Mouse (Mus musculus) cerebellum, postnatal 36 days (tissue): ENCODE measurements around the gene Fam209.

Experiments used
- DNase-seq, 2 experiments: peaks; one replicate each; pipeline ENCODE4 v3.0.0; 2021 to 2022; ENCODE audit warnings: mixed read lengths in 2 of 2

The Fam209 gene

DNA sequence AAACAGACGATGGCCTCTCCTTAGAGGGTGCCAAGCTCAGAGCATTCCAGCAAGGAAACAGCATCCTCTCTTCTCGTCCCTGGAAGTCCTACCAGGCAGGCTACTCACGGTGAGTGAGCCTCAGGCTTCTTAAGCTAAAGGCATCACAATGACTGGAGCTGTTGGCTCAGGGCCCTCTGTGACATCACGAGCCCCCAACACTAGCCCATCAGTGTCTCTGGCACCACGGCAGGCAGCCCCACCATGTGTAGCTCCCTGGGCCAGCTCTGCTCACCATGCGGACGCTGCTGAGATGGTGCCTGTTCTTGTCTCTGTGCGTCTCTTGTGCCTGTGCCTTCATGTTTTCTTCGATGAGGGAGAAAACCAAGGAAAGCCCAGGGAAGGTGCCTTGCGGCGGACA lies at the start of gene Fam209:
Fam209 (plus strand) TSS at position 203 of the 400 bp plus-strand sequence.
- DNase-seq = no peak

DNA sequence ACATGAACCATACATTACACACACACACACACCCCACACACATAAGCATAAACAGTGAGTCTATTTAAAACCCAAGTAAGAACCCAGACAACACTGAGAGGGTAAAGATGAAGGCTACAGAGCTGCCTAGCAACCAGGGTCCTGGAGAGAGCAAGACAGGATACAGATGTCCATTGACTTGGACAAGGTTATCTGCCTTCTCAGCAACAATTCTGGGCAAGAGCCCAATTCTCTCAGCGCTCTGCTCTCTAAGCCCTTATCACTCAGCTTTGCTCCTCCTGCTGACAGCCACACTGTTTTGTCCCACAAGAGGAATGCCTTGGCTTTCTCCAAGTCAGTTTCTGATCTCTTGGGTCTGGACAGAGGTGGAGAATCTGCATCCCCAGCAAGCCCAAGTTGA lies 41.7 kb upstream of the Fam209 start:
- no peak for DNase-seq

DNA sequence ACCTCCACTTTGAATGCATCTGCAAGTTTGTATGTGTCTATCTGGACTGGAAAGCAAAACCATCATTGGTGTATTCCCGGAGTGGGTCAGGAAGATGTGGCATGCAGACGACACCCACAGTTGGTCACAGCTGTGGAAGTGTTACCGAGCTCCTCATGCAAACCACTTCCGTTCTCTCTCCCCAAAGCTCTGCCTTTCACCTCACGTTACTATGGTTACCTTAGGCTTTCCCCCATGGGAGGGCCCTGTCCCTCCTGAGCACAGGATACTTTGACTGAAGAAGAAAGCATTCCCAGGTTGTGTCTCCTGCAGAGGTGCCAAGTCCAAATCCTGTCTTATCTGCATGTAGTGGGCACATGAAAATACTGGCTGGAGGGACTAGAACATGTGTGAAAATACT lies 38.6 kb upstream of the Fam209 start:
- no peak for DNase-seq

DNA sequence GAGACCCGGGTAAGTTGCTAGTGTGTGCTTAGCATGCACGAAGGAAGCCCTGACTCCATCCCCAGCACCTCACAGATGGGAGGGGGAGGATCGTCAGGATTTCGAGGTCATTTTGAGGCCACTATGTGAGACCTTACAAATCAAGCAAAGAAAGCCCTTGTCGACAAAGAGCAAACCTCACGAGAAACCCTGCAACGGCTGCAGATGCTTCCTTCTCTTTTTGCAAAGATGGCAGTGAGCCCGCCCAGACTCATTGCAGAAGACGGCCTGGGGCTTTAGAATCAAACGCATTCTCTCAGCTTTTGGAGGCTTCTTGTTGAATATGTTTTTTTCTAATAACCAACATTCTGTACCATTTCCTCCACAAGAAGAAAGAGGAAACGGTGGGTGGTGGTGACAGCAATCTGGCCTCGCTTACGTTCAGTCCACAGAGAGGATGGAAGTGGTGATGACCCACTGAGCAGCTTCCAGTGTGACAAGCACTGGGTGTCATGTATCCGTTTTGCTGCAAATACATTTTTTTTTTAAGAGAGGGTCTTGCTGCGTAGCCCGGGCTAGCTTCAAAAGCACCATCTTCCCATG lies 34.9 kb upstream of the Fam209 start:
- no peak for DNase-seq

DNA sequence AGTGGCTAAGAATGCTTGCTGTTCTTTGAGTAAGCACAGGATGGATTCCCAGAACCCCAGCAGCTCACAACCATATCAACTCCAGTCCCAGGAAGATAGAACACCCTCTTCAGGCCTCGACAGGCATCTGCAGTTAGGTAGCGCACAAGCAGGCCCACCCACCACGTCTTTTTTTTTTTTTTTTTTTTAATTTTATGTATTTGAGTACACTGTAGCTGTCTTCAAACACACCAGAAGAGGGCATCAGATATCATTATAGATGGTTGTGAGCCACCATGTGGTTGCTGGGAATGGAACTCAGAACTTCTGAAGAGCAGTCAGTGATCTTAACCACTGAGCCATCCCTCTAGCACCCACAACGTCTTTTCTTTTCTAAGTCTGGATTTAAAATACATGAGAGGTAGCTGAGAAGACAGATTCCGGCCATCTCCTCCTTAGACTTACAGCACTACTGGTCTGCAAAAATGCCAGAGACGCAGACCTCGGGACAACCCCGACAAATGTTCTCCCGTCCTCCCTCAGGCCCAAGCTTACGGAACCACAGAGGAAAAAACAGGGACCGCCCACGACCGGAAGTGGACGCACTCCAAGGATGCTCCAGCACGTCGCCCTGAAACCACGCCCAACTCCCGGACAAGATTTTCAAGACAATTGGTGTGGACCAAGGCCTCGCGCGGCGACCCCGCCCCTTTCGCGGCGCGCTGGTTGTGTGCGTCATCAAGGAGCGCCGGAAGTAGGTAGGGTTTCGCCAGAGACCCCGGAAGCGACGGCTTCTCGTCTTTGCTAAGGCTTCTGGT lies 32.3 kb upstream of the Fam209 start, which contains the start of gene Rtf2:
Rtf2 (plus strand) TSS at position 714 of the 797 bp plus-strand sequence.
- peak; percentile 99 to 100 for DNase-seq

DNA sequence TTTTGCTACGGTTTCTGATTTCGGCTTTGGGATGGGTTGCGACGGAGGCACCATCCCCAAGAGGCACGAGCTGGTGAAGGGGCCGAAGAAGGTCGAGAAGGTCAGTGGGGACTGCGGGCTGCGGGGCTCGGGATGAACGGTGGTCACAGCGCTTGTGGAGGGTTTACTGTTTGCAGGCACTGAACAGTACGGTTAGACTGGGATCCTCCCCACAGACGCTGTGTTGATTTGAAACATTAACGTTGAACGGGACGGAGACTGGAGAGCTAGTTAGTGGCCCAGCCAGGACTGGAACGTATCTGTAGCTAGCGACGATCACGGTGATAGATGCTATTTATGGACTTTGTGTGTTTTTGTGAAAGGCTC lies 31.7 kb upstream of the Fam209 start:
- DNase-seq = no peak

DNA sequence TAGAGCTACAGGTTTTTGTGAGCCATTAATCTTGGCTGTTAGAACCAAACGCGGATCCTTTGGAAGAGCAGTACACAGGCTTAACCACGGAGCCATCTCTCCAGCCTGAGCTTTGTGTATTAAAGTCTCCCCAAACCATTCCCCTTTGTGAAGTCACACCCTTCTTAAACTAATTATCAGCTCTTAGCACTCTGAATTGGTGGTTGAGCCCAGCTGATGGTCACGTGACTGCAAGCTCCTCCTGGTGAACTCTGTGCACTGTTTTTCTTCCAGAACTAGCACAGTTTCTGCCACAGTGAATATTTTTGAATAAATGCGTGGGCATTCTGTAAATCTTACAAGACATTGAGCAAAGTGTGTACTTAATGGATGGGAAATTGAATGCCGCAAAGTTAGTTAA lies 31.1 kb upstream of the Fam209 start:
- DNase-seq = no peak

DNA sequence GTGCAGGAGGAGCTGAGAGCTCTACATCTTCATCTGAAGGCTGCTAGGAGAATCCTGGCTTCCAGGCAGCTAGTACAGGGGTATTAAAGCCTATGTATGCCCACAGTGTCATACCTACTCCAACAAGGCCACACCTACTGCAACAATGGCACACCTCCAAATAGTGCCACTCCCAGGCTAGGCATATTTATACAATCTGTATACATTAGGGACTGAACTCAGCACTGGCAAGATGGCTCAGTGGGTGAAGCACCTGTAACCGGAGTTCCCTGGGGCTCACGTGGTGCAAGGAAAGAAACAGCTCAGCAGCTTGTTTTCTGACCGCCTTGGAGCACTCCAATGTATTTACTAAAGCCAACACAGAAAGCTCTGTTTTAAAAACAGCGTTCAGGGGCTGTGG lies 26.7 kb upstream of the Fam209 start:
- DNase-seq = no peak

DNA sequence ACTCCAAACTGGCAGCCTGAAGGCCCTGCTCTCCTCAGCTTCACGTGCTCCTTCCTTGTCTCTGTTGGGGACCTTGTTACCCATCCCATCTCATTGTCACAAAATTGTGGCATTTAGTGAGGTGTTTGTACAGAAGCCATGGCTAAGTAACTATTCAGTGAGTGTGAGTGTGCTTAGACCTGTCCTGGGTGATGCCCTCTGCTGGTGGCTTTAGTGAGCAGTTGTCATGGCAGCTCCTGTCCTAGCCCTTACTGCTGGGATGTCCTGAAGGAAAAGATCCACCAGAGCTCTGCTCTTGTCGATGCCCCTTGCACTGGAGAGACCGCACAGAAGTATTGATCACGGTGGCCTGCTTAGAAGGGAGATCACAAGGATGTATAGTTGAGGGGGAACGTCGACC lies 25.0 kb upstream of the Fam209 start:
- DNase-seq = no peak

DNA sequence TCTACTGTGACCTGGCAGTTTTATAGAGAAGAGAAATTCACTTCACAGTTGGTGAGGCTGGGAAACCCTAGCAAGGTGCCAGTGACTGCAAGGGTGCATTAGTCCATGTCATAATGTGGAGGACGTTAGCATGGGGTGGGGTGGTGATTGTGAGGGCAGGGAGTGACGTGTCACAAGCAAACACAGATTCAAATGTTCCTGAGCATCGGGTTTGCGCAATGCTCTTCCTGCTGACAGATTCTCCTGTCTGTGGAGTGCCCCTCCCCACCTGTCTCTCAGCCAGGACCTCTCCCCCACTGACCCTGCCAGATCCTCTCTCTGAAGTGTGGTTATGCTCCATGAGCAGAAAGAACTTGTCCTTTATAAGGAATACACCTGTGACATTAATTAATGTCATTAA lies 24.0 kb upstream of the Fam209 start:
- no peak for DNase-seq

DNA sequence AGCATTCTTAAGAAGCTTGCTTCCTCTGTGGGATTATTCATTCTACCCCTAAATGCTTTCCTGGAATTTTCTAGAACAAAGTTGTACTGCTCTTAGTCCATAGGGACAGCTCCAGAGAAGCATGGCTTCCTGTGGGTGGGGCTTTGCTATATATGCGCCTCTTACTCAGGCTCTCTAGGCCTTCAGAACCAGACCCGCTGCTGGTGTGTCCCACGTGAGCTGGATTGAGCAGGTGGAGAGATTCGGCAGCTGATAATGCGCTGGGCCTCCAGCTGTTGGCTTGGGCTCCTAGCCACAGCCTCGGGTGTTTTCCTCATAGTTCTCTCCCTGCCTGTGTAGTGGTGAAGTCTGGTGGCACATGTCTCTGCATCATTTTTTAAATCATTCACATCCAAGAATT lies 21.7 kb upstream of the Fam209 start:
- no peak for DNase-seq

DNA sequence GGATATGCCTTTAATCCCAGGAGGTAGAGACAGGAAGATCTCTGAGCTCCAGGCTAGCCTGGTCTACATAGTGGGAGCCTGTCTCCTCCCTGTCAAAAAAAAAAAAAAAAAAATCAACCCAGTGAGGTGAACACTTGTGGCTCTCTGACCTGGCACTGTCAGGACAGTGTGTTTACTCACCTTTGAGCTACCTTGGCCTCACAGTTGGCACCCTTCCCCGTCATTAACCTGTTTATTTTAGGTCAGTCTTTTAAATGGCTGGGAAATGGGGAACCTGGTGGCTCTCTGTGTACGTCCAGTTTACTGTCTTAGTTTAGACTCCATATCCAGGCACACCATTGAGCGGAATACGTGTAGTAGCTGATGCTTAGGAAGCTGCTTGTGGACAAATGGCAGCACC lies 20.3 kb upstream of the Fam209 start:
- no peak for DNase-seq

DNA sequence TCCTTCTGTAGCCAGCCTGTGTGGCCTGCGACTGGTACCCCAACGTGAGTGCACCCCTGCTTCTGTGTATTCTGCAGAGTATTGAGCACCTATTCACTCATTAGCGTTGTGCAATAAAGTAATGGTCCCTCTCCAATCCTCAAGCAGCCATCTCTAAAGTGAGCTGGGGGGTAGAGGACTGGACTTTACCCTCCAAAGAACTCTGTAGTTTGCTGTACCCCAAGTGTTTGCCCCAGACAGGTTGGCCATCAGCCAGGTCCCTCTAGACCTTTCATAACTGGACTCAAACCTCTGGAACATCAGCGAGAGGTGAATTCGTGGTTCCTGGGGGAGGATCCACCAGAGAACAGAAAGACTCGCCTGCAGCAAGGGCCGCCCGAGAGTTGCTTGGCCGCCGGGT lies 19.9 kb upstream of the Fam209 start:
- DNase-seq = no peak

DNA sequence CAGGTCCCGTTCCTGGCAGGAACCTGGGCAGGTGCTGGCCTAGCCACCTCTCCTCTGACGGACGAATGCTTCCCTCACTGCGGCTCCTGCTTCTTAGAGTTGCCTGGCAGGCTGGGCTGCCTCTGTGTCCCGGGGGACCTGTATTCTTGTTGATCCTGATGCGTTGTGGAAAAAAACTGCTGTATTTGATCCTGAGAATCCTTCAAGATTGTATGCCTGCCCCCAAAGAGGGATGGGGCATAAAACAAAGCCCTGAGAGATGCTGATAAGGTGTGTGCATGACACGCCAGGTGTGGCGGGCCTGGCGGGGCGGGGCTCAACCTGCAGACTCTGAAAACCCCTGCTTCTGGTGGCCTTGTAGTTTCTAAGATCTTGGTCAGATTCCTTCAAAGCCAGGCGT lies 13.8 kb upstream of the Fam209 start, which contains the start of gene Gcnt7:
Gcnt7 (minus strand) TSS at position 101 of the 400 bp plus-strand sequence.
- no peak for DNase-seq

DNA sequence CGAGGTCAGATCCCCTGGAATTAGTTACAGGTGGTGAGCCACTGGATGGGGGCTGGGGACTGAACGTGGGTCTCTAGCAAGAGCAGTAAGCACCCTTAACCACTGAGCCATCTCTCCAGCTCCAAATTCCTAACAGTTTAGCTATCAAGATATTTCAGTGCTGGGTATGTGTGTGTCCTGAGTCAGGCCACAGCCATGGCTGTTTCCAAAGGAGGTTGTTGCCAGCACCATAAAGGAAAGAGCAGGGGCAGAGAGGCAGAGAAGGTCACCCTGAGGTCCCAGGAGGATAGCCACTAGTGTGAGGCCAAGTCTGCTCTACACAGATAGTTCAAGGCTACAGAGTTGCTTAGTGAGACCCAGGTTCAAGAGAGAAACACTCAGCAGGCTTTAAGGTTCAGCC lies 11.7 kb upstream of the Fam209 start:
- DNase-seq = no peak

DNA sequence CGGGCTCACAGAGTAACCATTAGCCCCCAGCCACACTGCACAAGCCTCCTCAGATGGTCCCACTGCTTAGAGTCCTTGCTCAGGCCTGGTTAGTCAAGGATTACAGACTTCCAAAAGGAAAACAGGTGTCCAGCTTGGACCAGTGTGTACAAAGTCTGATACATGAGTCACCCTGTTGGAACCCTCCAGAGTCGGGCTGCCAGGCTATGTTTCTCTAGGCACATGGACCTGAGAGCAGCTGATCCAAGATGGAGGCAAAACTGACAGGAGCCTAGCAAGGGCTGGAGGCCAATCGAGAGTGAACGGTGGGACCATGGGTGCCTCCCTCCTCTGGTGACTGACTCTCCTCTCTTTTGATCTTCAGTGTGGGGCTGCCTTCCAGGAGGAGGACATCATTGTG lies 9.5 kb upstream of the Fam209 start:
- no peak for DNase-seq

DNA sequence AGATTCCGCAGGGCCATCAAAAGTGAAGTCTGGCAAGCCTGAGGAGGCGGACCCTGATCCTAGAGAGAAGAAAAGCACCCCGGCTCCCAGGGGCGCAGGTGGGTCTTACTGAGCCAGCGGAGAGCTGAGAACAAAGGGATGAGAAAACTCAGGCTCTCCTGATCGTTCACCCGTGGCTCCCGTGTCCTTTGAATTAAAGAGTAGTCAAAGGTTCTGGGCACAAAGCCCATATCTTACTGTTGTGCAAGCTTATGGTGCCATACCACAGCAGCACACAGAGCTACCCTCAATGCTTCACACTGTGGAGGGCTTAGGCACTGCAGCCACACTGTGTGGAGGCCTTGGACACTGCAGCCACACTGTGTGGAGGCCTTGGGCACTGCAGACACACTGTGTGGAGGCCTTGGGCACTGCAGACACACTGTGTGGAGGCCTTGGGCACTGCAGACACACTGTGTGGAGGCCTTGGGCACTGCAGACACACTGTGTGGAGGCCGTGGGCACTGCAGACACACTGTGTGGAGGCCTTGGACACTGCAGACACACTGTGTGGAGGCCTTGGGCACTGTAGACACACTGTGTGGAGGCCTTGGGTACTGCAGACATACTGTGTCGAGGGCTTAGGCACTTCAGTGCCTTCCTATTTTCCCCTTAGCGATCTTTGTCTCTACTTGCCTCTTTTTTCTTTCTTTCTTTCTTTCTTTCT lies 5.7 kb upstream of the Fam209 start:
- DNase-seq = no peak

DNA sequence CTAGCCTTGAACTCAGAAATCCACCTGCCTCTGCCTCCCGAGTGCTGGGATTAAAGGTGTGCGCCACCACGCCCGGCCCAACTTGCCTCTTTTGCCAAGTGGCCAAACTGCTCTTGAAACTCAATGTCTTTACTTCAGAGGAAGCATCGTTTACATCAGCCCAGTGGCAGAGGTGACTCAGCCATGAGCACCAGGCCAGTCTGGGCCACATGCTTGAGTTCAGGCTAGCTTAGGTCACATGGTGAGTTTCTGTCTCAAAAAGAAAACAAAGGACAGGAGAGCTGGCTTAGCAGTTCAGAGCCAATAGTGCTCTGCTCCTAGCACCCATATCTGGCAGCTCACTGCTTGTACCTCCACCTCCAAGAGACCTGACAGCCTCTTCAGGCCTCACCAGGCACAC lies 5.1 kb upstream of the Fam209 start:
- DNase-seq = no peak

DNA sequence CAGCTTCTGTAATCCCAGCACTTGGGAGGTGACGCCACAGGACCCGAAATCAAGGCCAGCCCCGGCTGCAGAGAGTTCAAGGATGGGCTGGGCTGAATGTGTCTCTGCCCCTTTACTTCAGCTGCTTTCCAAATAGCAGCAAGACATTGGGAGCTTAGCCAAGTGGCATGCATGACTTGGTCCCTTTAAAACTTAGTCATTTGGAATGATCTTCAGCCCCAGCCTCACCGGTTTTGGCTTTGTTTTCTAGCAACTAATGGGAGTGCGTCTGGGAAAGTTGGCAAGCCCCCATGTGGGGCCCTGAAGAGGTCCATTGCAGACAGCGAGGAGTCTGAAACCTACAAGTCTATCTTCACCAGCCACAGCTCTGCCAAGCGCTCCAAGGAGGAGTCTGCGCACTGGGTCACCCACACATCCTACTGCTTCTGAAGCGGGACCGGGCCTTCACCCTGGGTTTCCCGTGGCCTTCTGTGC lies 3.9 kb upstream of the Fam209 start:
- peak in 1 of 2 experiments; percentile 9 for DNase-seq

DNA sequence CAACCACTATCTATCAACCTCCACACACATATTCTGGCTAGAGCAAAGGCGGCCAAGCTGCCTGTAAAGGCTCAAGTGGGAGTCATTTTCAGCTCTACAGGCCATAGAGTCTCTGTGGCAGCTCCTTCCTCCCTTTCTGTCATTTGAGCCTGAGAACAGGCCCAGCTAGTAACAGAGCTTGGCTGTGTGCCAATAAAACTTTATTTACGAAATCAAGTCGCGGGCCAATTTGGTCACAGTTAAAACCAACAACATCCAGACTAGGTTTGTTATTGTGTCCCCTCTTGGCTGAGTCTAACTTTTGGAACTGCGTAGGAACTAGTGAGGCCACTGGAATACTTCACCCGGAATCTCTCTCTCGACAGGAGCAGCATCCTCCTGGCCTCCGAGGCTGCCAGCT lies 1.3 kb downstream of the Fam209 start:
- DNase-seq = no peak

DNA sequence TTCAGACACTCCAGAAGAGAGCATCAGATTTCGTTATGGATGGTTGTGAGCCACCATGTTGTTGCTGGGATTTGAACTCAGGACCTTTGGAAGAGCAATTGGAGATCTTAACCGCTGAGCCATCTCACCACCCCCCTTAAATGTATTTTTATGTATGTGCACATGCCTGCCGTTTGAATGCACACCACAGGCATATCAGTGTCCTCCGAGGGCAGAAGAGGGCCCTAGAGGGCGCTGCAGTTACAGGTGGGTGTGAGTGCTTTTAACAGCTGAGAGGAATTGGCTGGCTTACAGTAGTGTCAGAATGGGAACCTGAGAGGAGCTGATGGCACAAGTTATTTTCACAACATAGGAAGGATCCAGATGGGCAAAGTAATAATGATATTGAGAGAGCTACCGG lies 2.6 kb downstream of the Fam209 start:
- no peak for DNase-seq

DNA sequence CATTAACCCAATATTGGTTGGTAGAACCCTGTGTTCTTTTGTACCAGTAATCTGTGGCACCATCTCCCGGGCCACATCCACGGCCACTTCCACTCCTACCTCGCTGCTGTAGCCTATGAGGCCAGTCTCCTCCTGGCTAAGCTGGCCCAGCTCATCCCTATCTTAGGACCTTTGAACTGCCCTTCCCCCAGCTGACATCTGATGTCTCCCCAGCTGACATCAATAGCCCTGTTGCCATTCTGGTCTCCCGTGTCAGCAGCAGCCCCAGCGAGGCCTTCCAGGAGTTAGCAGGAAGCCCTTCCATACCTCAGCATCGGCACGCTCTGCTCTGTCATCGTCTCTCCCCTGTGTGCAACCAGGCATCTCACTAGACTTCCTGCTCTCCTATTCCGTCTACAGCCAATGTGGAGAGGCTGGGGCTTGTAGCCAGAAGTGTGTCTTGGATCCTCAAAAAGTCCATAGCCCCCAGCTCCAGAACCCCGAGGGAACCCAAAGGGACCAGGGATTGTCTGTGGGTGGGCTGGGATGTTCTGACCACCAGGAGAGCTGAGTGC lies 4.5 kb downstream of the Fam209 start:
- DNase-seq = no peak

DNA sequence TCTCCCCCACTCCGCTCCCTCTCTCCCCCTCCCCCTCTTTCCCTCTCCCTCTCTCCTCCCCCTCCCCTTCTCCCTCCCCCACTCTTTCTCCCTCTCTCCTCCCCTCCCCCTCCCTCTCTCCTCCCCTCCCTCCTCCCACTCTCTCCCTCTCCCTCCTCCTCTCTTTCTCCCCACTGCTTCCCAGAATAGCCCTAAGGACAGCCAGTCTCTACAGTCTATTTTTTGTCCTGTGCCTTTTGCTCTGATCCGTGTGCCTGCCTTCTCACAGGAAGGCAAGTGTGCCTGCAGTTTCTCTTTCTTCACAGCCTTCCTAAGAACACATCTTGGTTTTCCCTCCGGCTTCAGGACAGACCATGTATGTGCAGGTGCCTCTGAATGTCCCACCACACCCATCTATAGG lies 5.0 kb downstream of the Fam209 start:
- no peak for DNase-seq

DNA sequence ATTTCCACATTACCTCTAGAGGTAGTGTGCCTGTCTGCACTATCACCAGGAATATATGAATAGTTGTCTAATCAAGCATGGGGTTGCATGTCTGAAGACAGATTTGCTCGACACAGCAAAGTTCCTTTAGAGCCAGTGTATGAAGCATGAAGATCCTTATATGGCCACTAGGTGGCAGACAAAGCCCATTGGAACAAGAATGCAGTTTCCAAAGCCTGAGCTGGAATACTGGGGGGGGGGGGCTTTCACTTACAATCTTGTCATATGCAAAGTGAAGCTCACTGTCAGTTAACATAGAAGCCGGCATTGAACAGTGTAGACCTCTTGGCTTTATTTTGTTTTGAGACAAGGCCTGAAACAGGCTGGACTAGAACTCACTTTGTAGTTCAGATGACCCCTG lies 5.5 kb downstream of the Fam209 start:
- DNase-seq = peak in 1 of 2 experiments; percentile 40
